Mouse (Mus musculus) cerebellum, adult 2 months (tissue): ENCODE measurements around the gene Fam78a.

ENCODE experiments used
- CTCF ChIP-seq: fragments of 200-500 bp; IDR thresholded peaks from 2 replicates; pipeline ENCODE4 v1.5.1; 2011; ENCODE audit warnings: low read depth, mild to moderate bottlenecking, control low read depth, low read length, moderate library complexity, borderline replicate concordance; ENCODE audit not compliant: insufficient read depth
- POLR2A ChIP-seq: fragments of 200-500 bp; IDR thresholded peaks from 2 replicates; pipeline ENCODE4 v1.6.1; 2011; ENCODE audit warnings: low read length, control low read depth, borderline replicate concordance; ENCODE audit not compliant: insufficient read depth

GRCm38 (mm10) chr2:32082229-32082628, 2.4 kb downstream of the Fam78a start:
- TF ChIP-seq POLR2A, result no peak
- no peak for TF ChIP-seq CTCF
